Mouse (Mus musculus) thymus, postnatal 4 days (tissue): ENCODE measurements around the gene Lce6a.

Experiments
- DNase-seq: peaks from one replicate; pipeline ENCODE4 v3.0.0; 2021

Gene Lce6a

DNA sequence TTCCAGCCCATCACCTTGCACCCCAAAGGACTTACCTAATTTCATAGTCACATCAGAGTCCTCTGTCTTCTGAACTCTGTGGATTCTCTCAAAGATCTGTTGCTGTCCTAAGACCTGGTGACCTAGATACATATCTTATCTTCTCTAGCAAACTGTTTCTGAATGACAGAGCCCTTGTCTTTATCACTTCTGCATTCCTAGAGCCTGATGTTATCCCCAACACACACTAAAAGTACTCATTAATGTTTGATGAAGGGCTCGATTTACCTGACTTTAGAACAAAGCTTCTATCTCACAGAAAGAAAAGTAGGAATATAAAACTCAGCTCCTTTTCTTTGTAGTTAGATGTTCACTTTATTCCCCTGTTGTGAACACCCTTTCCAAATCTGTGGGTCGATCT, at the start of gene Lce6a:
TSS of gene Lce6a (minus strand) at position 101 of the 400 bp plus-strand sequence.
- DNase-seq, result no peak

DNA sequence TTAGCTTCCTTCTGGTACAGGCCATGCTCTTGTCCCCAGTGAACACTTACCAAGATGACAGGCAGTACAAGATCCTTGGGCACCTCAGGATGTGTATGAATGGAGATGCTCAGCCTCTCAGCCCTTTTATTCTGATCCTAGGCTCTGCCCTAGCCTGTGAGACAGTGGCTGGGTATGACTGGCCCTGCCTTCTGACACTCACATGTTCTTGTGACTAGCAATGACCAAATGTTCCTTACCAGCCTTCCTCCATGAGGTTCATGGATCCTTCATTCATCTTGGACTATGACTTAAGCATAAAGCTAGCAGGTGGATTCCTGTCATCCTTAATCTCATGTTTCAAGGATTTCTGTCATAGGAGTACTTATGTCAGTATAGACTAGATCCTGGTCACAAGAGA, 48.8 kb upstream of the Lce6a start, which contains the start of gene Lce1a2:
TSS of gene Lce1a2 (minus strand) at position 101 of the 400 bp plus-strand sequence.
- DNase-seq, result no peak

DNA sequence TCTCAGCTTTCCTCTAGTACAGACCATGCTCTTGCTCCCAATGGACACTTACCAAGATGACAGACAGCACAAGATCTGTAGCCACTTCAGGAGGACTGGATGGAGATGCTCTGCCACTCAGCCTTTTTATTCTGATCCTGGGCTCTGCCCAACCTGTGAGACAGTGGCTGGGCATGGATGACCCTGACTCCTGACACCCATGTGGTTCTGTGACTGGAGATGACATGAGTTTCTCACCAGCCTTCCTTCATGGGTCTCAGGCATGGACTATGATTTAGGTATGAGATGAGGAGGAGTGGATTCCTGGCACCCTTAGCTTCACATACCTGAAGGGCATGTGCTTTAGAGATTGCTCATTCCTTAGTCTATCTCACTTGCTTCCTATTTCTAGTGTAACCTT, 35.4 kb upstream of the Lce6a start, which contains the start of gene Lce1b:
TSS of gene Lce1b (minus strand) at position 101 of the 400 bp plus-strand sequence.
- DNase-seq, result no peak

DNA sequence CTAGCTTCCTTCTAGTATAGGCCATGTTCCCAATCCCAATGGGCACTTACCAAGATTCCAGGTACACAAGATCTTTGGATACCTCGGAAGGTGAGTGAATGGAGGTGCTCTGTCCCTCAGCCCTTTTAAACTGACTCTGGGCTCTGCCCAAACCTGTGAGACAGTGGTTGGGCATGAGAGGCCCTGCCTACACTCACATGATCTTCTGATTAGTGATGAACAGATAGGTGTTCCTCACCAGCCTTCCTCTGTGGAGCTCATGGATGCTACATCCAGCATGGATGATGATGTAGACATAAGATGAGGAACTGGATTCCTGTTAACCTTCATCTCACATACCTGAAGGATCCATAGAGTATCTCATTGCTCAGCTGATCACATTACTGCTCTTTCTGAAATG, 26.7 kb upstream of the Lce6a start, which contains the start of gene Lce1a1:
TSS of gene Lce1a1 (minus strand) at position 101 of the 400 bp plus-strand sequence.
- no peak for DNase-seq

DNA sequence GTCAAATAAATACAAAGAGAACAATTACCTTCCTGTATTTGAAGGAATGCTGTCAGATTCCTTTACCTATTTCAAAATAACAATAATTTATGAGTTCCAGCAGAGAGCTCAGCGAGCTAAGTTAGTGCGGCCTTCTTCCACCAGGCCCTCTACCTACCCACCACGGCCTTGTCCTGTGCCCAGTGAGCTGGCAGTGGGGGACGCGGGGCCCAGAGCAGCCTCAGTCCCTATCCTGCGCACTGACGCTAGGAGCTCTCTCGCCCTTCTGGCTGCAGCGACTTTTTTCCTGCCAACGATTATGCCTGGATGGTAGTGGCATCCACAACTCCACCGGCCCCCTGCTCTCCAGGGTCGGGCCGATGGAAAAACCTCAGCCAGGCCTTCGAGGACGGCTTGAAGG, 18.4 kb upstream of the Lce6a start:
- no peak for DNase-seq

DNA sequence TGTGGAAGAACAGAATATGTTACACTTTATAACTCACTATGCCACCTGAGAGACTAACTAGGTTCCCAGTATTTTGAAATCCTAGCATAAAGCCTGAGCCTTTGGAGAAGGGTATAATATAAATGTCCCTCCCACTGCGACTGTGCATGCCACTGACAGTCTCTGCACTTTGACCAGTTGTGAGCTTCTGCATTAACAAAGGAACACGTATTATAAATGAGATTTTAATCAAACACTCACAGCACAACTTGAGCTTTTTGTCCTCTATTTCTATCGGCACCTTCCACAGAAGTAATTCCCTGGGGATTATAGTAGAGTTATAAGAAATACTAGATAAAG, 17.2 kb upstream of the Lce6a start:
- DNase-seq, result no peak

DNA sequence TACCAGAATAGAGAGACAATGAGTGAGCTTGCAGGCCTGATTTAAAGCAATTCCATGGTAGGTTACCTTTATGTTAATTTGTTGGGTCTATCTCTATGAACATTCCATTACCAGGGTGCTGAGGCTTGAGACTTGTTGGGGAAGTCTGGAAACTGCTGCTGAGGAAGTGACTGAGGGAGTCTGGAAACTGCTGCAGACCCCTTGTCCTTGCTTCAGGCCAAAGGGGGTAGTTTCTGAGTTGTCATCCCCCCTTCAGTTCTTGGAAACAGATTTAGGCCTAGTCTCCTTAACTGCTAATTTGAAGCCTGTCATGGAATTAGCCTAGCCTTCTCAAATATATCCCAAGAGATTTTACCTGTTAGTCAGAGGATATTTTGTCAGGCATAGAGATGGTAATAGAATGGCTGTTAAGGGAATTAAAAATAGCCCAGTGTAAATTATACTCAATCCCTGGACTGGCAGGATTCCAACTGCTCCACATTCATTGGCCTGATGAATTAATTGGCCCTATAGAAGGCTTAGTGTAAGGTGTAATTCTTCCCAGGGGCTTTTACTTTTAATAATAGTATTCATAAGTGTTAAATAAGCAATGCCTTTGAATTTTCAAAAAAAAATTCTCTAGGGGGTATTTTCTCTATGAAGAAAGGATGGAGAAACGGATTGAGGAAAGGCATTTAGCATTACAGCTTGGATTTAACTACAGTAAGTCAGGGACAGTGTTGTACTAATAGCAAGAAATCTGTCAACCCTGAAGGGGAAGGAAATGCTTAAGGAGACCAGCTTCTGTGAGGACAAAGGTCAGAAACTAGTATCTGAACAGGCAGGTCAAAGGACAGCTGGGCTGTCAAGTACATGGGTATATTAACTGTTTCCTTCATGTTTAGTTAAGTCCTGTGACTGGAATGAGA, 16.5 kb upstream of the Lce6a start:
- DNase-seq, result no peak

DNA sequence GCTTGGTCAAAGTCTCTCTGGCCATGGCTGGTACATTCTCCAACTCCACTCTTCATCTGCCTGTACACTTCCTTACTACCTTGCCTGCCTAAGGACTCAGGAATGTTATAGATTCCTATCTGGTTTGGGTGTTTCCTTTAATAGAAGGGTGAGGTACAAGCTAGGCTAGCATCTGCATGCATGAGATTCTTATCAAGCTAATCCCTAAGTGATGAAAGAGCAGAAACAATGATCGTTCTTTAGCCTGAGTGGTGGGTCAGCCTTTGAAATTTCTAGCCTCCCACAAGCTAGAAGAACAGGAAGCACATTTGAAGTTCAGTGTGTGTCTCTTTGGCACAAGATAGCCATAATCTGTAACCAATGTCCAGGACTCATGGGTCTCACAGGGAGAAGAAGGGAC, 11.7 kb downstream of the Lce6a start:
- DNase-seq, result no peak

DNA sequence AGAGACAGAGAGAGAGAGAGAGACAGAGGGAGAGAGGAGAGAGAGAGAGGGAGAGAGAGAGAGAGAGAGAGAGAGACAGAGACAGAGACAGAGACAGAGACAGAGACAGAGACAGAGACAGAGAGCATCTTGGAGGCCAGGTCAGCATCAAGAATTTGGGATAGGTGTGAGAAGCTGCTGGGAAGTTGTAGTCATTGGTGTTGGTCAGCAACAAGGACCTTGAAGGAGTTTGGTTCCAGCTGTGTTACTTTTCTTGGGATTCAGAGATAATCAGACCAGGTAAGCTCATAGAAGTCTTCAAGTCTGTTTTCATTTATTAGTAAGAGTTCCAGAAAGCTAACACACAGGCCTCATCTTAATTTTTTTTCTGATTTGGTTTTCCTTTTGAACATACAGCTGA, 14.1 kb downstream of the Lce6a start, which contains the start of gene 2210017I01Rik:
TSS of gene 2210017I01Rik (minus strand) at position 101 of the 400 bp plus-strand sequence.
- no peak for DNase-seq

DNA sequence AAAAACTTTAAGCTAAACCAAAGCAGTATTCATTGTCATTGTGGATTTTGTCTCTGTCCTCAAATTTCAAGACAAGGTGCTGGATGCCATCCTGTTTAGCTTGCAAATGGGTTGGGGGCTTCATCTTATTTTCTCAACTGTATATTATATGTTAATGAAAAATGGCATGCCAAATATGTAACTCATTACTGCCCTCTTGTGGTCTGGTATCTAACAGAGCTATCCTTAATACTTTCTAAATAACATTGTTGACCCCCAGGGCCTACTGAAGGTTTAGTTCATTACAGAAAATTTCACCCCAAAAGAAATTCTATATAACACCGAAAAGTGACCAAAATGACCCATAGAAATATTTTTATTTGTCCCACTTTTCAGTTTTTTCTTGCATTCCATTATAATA, 19.3 kb downstream of the Lce6a start:
- DNase-seq, result no peak

DNA sequence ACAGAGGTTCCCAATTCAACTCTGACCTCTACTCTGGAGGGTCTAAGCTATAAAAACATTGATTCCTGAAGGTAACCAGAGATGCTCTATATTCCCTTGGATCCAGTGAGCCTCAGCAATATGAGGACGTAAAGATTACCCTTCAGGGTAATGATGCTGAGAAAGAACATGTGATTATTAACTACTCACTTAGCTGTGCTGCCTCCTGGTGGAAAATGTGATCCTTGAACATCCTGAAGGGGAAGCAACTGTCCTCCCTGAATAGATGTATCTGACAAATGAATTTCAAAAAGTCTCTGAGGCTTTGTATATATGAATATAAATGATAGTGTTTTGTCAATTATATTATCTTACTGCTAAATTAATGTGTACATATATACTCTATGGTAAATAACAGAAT, 21.0 kb downstream of the Lce6a start:
- no peak for DNase-seq

DNA sequence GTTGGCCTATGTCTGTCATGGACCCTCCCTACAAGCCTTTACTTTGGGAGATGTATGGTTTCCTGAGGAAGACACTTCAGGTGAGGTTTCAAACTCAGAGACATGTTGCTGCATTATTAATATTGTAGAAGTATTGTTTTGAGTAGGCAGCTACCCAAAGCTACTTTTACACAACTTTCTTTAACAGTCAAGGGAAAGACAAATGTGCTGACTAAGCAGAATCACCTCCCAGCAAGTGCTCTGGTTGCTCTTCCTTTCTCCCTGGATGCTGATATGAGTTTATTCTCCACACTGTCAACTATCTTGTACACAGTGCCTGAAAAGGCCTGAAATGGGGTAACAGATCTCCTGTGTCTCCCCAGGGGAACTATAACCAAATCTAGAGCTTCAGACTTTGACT, 21.5 kb downstream of the Lce6a start:
- no peak for DNase-seq

DNA sequence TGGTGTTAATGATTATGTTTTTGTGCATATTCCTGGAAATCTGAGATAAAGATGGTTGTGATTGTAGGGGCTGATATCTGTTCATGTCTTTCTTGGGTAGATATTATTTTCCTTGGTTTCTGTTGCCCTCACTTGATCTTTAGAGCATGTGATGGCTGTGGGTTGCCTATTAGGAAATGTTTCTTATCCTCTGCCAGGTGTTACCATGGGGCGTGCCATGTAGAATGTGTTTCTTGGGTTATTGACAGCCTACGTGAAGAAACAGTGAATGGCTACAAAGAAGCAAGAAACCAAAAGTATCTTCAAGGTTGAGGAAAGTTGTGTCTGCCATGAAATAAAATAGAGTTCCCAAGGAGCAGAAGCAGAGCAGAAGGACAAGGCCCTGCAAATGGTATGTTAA, 23.0 kb downstream of the Lce6a start:
- DNase-seq, result no peak

DNA sequence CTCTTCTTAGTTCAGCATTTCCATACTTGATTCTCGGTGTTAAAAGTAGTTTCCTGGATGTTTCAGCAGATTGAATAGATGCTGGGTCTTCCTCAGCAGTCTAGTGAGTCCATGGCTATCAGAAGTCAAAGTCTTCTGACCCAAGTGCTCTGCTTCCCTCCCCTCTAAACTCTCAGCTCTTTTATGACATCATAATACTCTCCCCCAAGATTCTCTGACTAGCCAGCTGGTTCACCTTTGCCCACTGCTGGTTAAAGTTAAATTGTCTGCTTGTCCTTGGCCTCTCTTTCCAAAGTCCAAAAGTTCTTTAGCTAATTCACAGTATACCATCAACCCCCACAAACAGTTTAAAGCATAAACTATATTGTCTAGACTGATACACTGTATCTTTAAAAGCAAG, 32.6 kb downstream of the Lce6a start, which contains the start of gene Smcp:
TSS of gene Smcp (minus strand) at position 140 of the 400 bp plus-strand sequence.
- DNase-seq, result no peak

DNA sequence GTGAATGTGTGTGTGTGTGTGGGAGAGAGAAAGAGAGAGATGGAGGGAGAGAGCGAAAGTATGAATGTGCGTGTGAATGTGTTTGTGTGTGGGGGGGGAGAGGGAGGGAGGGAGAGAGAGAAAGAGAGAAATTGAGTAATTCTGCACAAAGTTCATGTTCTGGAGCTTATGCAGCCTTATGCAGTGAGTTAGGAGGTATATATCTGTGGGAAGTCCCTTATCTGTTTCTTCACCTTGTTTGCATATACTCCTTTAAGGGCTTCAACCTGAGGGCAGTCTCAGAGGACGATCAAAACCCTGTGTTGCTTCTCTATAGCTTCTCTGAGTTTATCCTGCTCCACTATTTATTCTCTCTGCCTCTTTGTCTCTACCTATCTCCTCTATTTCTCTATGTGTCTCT, 34.3 kb downstream of the Lce6a start:
- no peak for DNase-seq

DNA sequence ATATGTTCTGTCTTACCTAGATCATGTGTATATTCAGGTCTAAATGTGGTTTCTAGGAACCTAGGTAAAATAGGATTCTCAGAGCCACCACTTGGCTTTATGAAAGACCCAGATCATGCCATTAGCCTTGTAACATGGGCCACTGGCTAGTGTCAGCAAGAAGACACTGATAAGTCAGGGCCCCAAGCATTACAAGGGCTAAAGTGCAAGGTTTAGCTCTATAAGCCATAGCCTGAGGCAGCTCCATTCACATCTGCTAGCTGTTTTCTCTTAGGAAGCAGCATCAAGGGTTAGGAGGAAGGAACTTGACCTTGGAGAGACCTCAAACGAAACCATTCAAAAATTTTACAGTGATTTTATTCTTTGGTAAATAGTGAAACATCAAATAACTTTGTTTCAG, 36.4 kb downstream of the Lce6a start:
- DNase-seq, result no peak

DNA sequence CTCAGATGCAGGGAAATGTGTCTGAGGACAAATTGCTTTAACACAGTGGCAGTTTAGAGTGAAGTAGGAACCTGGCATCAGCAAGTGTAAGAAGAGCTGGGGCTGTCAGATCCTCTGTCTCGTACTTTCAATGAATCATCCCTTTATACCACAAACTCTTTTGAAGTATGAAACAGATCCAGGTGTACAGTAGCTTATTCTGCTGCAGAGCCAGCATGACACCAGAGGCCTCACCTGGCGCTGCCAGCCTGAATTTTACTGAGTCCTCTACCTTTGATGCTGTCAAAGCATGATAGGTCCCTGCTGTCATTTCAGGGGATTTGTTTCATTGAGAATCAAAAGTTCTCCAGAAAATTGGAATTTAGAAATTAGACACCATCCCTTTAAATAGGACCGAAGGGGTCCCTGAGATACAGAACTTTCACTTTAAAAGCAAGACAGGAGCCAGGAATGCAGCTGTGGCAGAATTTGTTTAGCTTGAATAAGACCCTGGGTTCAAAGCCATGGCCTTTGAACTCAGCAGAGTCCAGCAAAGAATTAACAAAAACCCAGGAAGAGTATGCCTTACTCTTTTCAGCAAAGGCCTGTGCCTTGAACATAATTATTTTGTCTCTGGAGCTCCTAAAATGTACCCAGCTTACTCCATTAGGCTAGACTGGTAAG, 38.2 kb downstream of the Lce6a start:
- no peak for DNase-seq

DNA sequence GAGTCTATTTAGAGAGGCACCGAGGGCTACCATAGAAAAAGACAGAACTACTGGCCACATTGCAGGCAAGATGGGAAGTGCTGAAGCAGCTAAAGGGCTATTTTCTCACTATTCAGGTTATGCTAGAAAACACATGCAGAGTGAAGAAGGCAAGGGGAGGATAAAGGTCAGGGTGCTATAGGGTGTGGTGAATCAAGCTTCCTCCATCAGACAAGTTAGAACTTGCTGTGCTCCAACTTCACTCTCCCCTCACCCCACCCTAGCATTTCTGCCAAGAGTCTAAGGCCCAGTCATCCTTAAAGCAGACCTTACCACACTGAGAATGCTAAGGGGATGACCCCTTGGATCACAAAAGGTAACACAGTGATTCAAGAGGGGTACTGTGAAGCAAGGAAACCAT, 42.0 kb downstream of the Lce6a start:
- no peak for DNase-seq

DNA sequence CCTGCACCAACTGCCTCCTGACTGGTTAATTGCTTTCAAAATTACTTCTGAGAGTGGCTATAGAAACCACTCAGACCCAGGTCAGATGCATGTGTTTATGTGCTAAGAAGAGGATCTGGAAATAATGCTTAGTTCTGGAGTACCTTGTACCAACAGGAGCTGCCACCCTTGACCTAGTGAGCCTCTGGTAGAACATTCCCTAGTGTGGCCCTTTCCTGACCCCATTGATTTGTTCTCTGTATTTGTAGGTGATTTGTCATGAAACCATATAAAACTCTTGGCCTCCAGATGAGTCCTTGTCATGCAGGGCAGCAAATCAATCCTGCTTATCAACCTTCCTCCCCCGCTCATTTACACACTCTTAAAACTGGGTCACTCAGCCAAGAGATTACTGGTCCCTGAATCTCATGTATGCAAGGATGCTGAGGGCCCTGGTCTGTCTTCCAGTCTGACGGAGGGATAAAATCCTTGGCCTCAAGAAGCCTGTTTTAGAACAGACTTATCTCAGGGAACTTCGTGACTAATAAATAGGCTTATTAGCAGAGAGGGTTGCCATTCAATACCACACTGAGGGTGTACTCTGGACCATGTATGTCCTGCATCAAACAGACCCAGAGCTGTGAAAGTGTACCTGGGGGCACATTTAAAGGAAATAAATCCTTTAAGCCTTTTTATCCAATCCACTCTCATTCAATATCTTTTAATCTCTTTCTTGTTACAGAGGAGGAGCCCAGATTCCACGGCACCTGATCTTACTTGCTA, 42.6 kb downstream of the Lce6a start:
- DNase-seq, result no peak

DNA sequence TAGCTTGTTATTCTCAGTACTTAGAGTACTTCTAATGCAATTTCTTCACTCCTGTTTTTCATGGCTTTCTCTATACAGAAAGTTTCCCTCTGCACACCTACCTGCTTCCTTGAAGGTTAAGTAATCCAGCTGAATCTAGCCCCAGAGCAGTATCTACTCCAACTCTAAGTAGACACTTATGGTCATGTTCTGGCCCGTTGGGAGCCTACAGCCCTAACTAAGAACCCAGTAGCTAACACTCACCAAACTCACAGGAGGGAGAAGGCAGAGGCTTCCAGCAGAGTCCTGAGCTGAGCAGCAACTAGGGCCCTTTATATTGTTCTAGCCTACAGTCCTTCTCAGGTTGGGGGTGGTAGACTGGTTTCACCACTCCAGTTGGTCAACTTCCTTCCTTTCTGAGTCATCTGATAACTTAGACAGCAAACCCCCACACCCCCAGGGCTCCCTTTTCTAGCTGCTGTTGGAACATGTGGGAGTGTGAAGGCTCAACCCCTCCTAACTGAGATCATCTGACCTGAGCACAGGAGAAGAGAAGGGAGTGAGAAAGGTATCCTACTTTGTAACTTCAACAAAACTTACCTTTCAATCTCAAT, 47.9 kb downstream of the Lce6a start, which contains the start of gene Ivl:
TSS of gene Ivl (minus strand) at position 287 of the 593 bp plus-strand sequence.
- DNase-seq, result no peak

DNA sequence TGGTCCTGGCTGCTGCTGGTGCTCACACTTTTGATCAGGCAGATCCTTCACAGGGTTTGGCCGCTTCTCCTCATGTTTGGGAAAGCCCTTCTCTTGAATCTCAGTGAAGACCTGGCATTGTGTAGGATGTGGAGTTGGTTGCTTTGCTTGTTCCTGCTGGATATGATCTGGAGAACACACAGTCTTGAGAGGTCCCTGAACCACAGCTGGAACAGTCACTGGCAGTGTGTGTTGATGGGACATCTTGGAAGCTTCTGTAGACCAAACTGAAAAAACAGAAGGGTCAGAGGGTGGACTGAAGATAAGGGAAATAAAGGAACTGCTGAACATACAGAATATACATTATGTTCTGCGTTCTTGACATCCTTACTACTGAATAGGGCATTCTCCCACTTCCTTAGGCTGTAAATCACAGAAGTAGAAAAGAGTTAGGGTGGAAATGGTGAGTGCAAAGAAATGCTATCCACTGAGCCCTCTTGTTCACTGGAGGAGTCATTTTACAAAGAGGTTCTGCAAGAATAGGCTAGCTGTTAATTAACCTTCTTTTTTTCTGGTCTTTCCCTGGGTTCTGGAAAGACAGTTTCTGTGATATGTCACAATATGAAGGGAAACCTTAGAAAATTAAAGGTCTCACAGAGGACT, 48.8 kb downstream of the Lce6a start:
- no peak for DNase-seq
